Comparison of ENCODE assay signal across 23 mouse cellular contexts in the genomic region with DNA sequence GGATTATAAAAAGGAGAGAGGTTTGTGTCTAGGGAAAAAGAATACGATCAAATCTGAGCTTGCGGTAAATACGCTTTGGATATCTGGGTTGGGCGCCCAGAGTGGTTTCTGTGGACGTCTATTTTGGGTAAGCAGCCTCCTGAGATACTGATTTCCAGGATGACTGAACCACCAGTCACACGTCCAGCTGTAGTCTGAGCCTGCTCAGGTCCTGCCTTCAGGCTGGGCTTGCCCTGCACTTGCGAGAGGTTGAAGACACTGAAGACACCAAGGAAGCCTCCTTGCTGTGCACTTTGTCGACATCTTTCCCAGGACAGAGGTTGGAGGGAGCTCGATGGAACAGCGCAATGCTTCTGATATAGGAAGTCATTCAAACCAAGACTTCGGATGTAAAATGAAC. TPM values are rescaled to one million over a fixed set of nuclear protein-coding genes. Genes with fewer than 3 reads are reported as not detected.
DNase-seq lines count a peak whose midpoint lies in the region; ATAC-seq and TF ChIP-seq lines count a peak whose summit lies in the region.
"Had no signal": no experiment of that assay in that cellular context is flagged by ENCODE, and none has a peak within 500 bp of the region (broad histone marks: within the 10 kb centered on the region; RNA-seq: fewer than 3 reads in every experiment).

No protein-coding gene starts in this region.

- WGBS in heart, embryonic 10.5 days: 63% methylated on average over 11 of the region's 11 CpGs
- 90% methylated on average over 11 of the region's 11 CpGs for WGBS in limb, embryonic 12.5 days
- 88% methylated on average over 11 of the region's 11 CpGs for WGBS in forebrain, postnatal 0 days

- no peak overlapping the region for H3K4me3 ChIP-seq in heart, embryonic 10.5 days
- H3K4me3 ChIP-seq in limb, embryonic 12.5 days (replicated peaks): no peak overlapping the region
- no peak overlapping the region for H3K4me3 ChIP-seq in forebrain, postnatal 0 days (ENCODE audit: low read depth, low read length)
- H3K4me3 ChIP-seq: embryonic facial prominence, embryonic 15.5 days; erythroblast, embryonic 14.5 days; forebrain, embryonic 10.5 days; heart, adult 2 months; heart, embryonic 13.5 days; hindbrain, embryonic 12.5 days had no signal

- H3K36me3 ChIP-seq in heart, embryonic 10.5 days: no peaks in the 10 kb centered on the region
- no peaks in the 10 kb centered on the region for H3K36me3 ChIP-seq in limb, embryonic 12.5 days
- H3K36me3 ChIP-seq in forebrain, postnatal 0 days (ENCODE audit: insufficient read depth): no peaks in the 10 kb centered on the region
- H3K36me3 ChIP-seq: embryonic facial prominence, embryonic 15.5 days; forebrain, embryonic 10.5 days; G1E; heart, embryonic 13.5 days; hindbrain, embryonic 12.5 days had no signal

- H3K4me2 ChIP-seq in limb, embryonic 12.5 days: no peak overlapping the region
- no peak overlapping the region for H3K4me2 ChIP-seq in forebrain, postnatal 0 days (ENCODE audit: low read depth)
- H3K4me2 ChIP-seq: embryonic facial prominence, embryonic 15.5 days; heart, embryonic 13.5 days; hindbrain, embryonic 12.5 days had no signal

- no peak for TF ChIP-seq CTCF in forebrain, postnatal 0 days (IDR thresholded peaks at IDR 0.05; ENCODE audit: low read depth)

- no peak for ATAC-seq in limb, embryonic 12.5 days (ENCODE audit: insufficient number of reproducible peaks, insufficient read depth, low FRiP score, low TSS enrichment, low read depth)
- no peak for ATAC-seq in forebrain, postnatal 0 days
- ATAC-seq: forebrain, embryonic 14.5 days; inflammation-experienced regulatory T-cells, adult 6 months; intestine, postnatal 0 days had no signal

- no peak overlapping the region for H3K9ac ChIP-seq in limb, embryonic 12.5 days (replicated peaks)
- no peak overlapping the region for H3K9ac ChIP-seq in forebrain, postnatal 0 days
- H3K9ac ChIP-seq: embryonic facial prominence, embryonic 15.5 days; heart, embryonic 13.5 days; hindbrain, embryonic 12.5 days had no signal

- H3K4me1 ChIP-seq in heart, embryonic 10.5 days: peaks cover 16% of the 10 kb centered on the region
- H3K4me1 ChIP-seq in limb, embryonic 12.5 days (replicated peaks): peaks cover 23% of the 10 kb centered on the region
- 0 out of 2 replicates have a peak, but pooled peaks cover 3% of the 10 kb centered on the region for H3K4me1 ChIP-seq in forebrain, postnatal 0 days (ENCODE audit: insufficient read depth)
- H3K4me1 ChIP-seq: hindbrain, embryonic 12.5 days had no signal

- no peaks in the 10 kb centered on the region for H3K27me3 ChIP-seq in heart, embryonic 10.5 days (ENCODE audit: insufficient read depth, poor library complexity, severe bottlenecking)
- H3K27me3 ChIP-seq in limb, embryonic 12.5 days: no peaks in the 10 kb centered on the region
- H3K27me3 ChIP-seq in forebrain, postnatal 0 days (ENCODE audit: insufficient read depth, low read length): no peaks in the 10 kb centered on the region
- H3K27me3 ChIP-seq: embryonic facial prominence, embryonic 15.5 days; heart, embryonic 13.5 days; hindbrain, embryonic 12.5 days had no signal

- H3K27ac ChIP-seq in heart, embryonic 10.5 days: peak overlapping the region; percentile 13; the same call in 1 of the 2 replicates
- peak overlapping the region; percentile 79 for H3K27ac ChIP-seq in limb, embryonic 12.5 days
- H3K27ac ChIP-seq in forebrain, postnatal 0 days (ENCODE audit: low read depth, low read length): no peak overlapping the region
- H3K27ac ChIP-seq: embryonic facial prominence, embryonic 15.5 days; forebrain, embryonic 10.5 days; heart, adult 2 months; heart, embryonic 13.5 days; hindbrain, embryonic 12.5 days had no signal

- no peak for DNase-seq in heart, embryonic 10.5 days (ENCODE audit: low spot score)
- DNase-seq in heart, postnatal 4 days: no peak
- DNase-seq in brain, adult 2 months (ENCODE audit: low read depth, low spot score): peak; percentile 16
- DNase-seq in skeletal muscle tissue, adult 2 months (ENCODE audit: low read depth, low spot score): peak; percentile 14
- no peak for DNase-seq in forebrain, postnatal 0 days
- no peak for DNase-seq in adipocyte (ENCODE audit: low spot score)
- DNase-seq: cerebellum, adult 18-20 months; cerebellum, adult 9-11 months; cerebellum, postnatal 36 days; gastrocnemius, postnatal 14 days; heart, adult 2 months; heart, postnatal 14 days had no signal

- H3K9me3 ChIP-seq in heart, embryonic 10.5 days: no peaks in the 10 kb centered on the region
- H3K9me3 ChIP-seq in limb, embryonic 12.5 days: 0 out of 2 replicates have a peak, but pooled peaks cover 3% of the 10 kb centered on the region
- no peaks in the 10 kb centered on the region for H3K9me3 ChIP-seq in forebrain, postnatal 0 days (ENCODE audit: low read length)
- H3K9me3 ChIP-seq: embryonic facial prominence, embryonic 15.5 days; heart, embryonic 13.5 days; hindbrain, embryonic 12.5 days had no signal

RNA-seq across cellular contexts. Expression of a gene that starts 25.0 kb away (rescaled TPM):
- polyA plus RNA-seq in heart, embryonic 10.5 days (2016; fragmentation: Nextera tagmentation; extraction: Ambion mirVana): 0.35 and 0.36 TPM in 2 replicates
- 1 to 10 TPM; 1.0 to 1.2 TPM for total RNA-seq in heart, postnatal 4 days (2021)
- polyA plus RNA-seq in limb, embryonic 12.5 days (2016; fragmentation: Nextera tagmentation; extraction: Ambion mirVana): 0.40 and 0.45 TPM in 2 replicates
- total RNA-seq in forebrain, postnatal 0 days (2014; rRNA removed): 0.19 and 0.54 TPM in 2 replicates
- 0.28 and 0.50 TPM in 2 replicates for polyA plus RNA-seq in forebrain, postnatal 0 days (2015; fragmentation: Nextera tagmentation; extraction: Ambion mirVana)
- total RNA-seq: heart, adult 2 months had no signal
- polyA plus RNA-seq: erythroblast, embryonic 14.5 days; G1E; gonadal fat pad, adult 2 months; inflammation-experienced regulatory T-cells, adult 6 months had no signal

Comparison
In these comparisons a context has a peak if more than half of its experiments do, and no peak if none do; other contexts are left out.
1. DNase-seq: peak in brain, adult 2 months (single experiment) and skeletal muscle tissue, adult 2 months (single experiment); none in heart, embryonic 10.5 days (single experiment), heart, postnatal 4 days (single experiment), forebrain, postnatal 0 days (single experiment) and adipocyte (single experiment).